Mouse (Mus musculus): Measurements from ENCODE around the gene Il17re. TPM values are rescaled to one million over a fixed set of nuclear protein-coding genes. Genes with fewer than 3 reads are reported as not detected.

Il17re gene
- polyA plus RNA-seq, 1 experiment from 2014 or later, result 0.09 TPM

DNA sequence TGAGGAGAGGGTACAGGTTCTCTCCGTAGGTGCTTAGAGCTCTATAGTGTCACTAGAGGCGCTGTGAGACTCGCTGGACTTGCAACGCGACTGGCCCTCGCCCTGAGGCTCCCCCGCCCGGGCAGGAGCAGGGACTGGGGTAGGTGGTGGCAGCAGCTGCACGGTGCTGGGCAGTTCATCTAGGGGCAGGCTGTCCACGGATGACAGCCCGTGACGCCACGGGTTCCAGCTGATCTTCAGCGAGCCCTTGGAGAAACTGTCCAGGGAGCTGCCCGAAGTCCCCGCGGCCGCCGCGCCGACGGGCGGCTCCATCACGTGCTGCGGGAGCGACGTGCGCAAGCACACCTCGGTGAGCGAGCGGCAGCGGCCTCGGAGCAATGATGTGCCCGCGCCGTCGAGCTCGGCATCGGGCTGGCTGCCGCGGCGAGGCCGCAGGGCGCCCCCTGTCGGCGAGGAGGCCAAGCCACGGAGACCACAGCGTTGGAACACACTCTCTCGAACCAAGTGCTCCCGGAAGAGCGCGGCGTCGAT, 36.0 kb downstream of the Il17re start:
- WGBS, result under 1% methylated on average over 54 of the region's 54 CpGs
- Histone ChIP-seq H3K9ac (no peak overlapping the region), H3K36me3 (peaks cover 30% of the 10 kb centered on the region), H3K27ac (replicated peaks) (no peak overlapping the region; the same call in 1 of the 2 replicates), H3K4me2 (peak overlapping the region; percentile 55), H3K4me1 (replicated peaks) (peaks cover 15% of the 10 kb centered on the region), H3K27me3 (0 out of 2 replicates have a peak, but pooled peaks cover 5% of the 10 kb centered on the region), H3K9me3 (no peaks in the 10 kb centered on the region), H3K4me3 (peak overlapping the region; percentile 33)
- peak; percentile 78 for ATAC-seq (ENCODE audit: low FRiP score, low read depth)

DNA sequence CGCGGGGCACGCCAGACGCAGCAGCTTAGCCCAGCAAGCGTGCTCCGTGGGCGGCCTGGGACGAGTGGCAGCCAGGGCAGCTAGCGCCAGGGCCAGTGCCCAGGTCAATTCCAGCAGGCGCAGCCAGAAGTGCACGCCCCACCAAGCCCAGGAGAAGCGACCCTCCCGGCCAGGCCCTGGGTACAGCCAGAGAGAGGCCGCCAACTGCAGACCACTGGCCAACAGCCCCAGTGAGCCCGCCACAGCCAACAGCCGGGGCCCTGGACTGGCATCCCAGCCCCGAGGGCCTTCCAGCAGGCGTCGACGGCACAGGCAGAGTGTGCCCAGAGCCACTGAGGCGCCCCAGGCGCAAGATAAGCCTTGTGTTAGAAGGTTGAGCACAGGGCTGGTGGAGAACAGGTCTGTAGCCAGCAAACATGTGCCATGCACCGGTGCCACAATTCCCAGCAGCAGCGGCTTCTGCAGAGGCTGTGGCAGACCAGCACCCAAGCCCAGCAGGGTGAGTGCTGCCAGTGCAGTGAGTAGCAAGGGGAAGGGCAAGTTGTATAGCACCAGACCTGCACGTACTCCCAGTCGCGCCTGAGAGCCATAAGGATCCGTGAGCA, 36.9 kb downstream of the Il17re start:
- H3K27ac ChIP-seq (replicated peaks), result no peak overlapping the region
- H3K4me1 ChIP-seq (replicated peaks), result peaks cover 15% of the 10 kb centered on the region
- H3K9ac ChIP-seq, result no peak overlapping the region
- no peaks in the 10 kb centered on the region for H3K9me3 ChIP-seq
- H3K36me3 ChIP-seq, result peaks cover 22% of the 10 kb centered on the region
- 0 out of 2 replicates have a peak, but pooled peaks cover 5% of the 10 kb centered on the region for H3K27me3 ChIP-seq
- peak overlapping the region; percentile 55 for H3K4me2 ChIP-seq
- ATAC-seq (ENCODE audit: low FRiP score, low read depth), result peak; percentile 17; the same call in 1 of the 2 replicates
- H3K4me3 ChIP-seq, result peak overlapping the region; percentile 33; the same call in 1 of the 2 replicates
- WGBS, result 55% methylated on average over 28 of the region's 28 CpGs

DNA sequence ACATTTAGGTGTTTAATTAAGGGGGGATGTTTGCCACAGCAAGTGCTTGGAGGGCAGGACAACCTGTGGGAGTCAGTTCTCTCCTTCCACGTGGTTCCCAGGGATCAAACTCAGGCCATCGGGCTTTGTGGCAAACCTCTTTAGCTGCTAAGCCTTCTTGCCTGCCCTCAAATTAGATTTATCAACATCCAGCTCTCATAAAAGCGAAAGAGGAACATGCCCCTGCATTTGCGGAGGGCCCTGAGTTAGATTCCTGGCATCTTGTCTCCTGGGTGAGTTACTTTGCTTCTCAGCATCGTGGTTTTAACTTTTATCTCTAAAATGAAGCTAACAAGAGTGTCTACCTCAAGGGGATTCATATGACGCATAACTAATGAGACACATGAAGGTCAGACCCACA, 41.1 kb downstream of the Il17re start:
- H3K9ac ChIP-seq, result no peak overlapping the region
- peaks cover 22% of the 10 kb centered on the region for H3K4me1 ChIP-seq (replicated peaks)
- H3K27me3 ChIP-seq, result 0 out of 2 replicates have a peak, but pooled peaks cover 5% of the 10 kb centered on the region
- H3K4me2 ChIP-seq, result no peak overlapping the region
- WGBS, result 81% methylated on average over 6 of the region's 6 CpGs
- ATAC-seq (ENCODE audit: low FRiP score, low read depth), result no peak
- H3K9me3 ChIP-seq, result no peaks in the 10 kb centered on the region
- no peak overlapping the region for H3K27ac ChIP-seq (replicated peaks)
- no peaks in the 10 kb centered on the region for H3K36me3 ChIP-seq
- no peak overlapping the region for H3K4me3 ChIP-seq

DNA sequence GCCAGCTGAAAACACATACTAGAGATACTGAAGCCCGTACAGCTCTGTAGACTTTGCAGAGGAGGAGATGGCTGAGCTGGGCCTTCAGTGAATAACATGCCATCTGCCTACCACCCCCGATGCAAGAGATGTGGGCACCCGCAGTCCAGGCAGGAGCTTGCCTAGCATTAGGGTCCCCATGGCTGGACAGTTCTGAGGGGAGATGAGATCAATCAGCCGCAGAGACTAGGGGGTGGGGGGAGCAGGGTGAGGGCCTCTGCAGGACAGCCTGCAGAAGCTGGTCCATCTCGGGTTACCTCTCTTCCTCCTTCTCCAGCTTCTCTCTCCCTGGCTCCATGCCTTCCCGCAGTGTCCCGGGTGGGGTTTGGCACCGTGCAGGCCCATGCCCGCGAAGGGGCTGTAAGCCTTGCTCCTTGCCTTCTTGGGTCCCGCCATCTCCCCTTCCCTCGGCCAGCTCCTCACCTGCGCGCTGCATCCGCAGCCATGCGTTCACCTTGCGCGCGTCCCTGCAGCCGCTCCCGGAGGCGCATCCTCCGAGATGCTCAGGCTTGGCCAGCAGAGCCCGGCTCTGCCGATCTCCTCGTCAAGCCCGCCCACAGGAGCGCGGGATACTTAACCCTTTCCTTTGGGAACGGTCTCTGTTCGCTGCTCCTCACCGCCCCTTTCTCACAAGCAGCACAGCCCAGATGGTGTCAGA, 43.3 kb downstream of the Il17re start, which contains the start of gene Prrt3:
Gene Prrt3, minus strand, starts transcription at position 544 of the 697 bp plus-strand sequence.
- Histone ChIP-seq H3K9me3 (no peaks in the 10 kb centered on the region), H3K36me3 (no peaks in the 10 kb centered on the region), H3K4me1 (replicated peaks) (peaks cover 9% of the 10 kb centered on the region), H3K4me3 (peak within 1 kb of the TSS; percentile 53), H3K27ac (replicated peaks) (peak within 1 kb of the TSS; percentile 75), H3K4me2 (peak within 1 kb of the TSS; percentile 62), H3K9ac (peak within 1 kb of the TSS; percentile 68), H3K27me3 (no peaks in the 10 kb centered on the region)
- peak; percentile 89 for ATAC-seq (ENCODE audit: low FRiP score, low read depth)
- WGBS, result 1% methylated on average over 32 of the region's 32 CpGs

- H3K9me3 ChIP-seq, result no peaks in the 10 kb centered on the region
- no peak overlapping the region for H3K27ac ChIP-seq (replicated peaks)
- H3K4me2 ChIP-seq, result no peak overlapping the region
- ATAC-seq (ENCODE audit: low FRiP score, low read depth), result no peak
- no peaks in the 10 kb centered on the region for H3K27me3 ChIP-seq
- H3K9ac ChIP-seq, result no peak overlapping the region
- 70% methylated on average over 2 of the region's 2 CpGs for WGBS
- H3K4me1 ChIP-seq (replicated peaks), result peaks cover 9% of the 10 kb centered on the region
- no peaks in the 10 kb centered on the region for H3K36me3 ChIP-seq
- H3K4me3 ChIP-seq, result no peak overlapping the region
Observed at GRCm38 (mm10) chr6:113502801-113503200, 44.5 kb downstream of the Il17re start.

DNA sequence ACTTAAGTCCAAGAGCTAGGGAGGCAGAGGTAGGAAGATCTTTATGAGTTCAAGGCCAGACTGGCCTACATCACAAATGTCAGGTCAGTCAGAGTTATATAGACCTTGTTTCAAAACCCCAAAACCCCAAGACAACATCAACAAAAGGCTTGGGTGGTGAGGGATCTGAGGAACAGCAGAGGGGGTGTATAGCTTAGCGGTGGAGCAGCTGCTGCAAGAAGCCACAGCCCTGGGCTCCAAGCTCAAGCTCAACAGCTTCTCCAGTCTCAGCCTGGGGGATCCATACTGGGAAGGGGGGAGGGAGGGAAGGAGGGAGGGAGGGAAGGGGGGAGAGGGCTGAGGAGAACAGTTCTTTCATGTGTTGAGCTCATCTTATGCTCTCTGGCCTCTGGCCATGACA, 47.4 kb downstream of the Il17re start:
- no peaks in the 10 kb centered on the region for H3K9me3 ChIP-seq
- no peak for ATAC-seq (ENCODE audit: low FRiP score, low read depth)
- no peak overlapping the region for H3K27ac ChIP-seq (replicated peaks)
- H3K4me1 ChIP-seq (replicated peaks), result peaks cover 6% of the 10 kb centered on the region
- no peak overlapping the region for H3K4me3 ChIP-seq
- H3K4me2 ChIP-seq, result no peak overlapping the region
- H3K27me3 ChIP-seq, result no peaks in the 10 kb centered on the region
- no peaks in the 10 kb centered on the region for H3K36me3 ChIP-seq
- 73% methylated on average over 1 of the region's 1 CpGs for WGBS
- H3K9ac ChIP-seq, result no peak overlapping the region

DNA sequence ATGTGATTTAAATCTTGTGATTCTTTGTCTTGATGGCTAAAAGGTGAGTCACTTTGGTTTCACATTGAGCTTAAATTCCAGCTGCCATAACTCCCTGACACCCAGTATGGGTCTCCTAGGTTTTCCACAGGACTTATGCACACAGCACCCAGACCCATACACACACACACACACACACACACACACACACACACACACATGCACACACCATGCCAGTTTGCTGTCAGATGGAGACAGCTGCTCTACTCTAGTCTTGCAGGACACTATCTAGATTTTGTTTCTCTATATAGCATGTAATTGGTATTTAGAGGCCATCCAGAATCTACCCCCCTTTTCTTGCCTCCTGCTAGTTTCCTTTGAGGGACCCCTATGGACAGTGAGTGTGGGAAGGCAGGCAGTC, 48.8 kb downstream of the Il17re start:
- Histone ChIP-seq H3K27me3 (no peaks in the 10 kb centered on the region), H3K36me3 (peaks cover 2% of the 10 kb centered on the region; the same call in 1 of the 2 replicates), H3K27ac (replicated peaks) (no peak overlapping the region), H3K9me3 (no peaks in the 10 kb centered on the region), H3K9ac (no peak overlapping the region), H3K4me2 (no peak overlapping the region), H3K4me1 (replicated peaks) (no peaks in the 10 kb centered on the region; the same call in 1 of the 2 replicates), H3K4me3 (no peak overlapping the region)
- no peak for ATAC-seq (ENCODE audit: low FRiP score, low read depth)

DNA sequence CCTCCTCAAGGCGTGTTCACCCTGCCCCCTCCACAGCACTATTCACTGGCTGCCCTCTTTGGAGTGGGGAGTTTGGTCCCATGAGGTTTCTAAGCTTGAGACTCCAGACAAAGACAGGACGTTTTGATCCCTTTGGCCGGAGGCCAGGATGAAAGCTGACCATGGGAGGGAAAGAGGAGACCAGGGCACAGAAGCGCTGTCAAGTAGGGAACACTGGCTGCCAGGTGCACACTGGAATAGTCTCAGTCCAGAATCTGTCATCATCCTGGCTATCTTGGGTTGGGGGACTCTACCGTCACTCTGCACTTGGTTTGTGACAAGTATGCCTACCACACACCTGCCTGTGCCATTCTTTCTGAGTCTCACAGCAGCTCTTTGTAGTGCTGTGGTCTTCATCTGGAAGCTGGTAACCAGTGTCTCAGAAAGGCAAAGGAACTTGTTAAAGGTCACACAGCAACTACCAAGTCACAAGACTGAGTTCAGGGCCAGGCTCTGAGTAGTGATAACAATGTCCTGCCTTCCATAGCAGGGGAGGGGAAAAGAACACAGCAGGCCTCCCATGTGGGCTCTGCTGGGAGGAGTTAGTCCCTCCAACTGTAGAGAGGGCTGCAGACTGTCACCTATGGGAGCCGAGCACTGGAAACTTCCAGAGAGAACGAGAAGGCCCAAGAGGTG, 50.1 kb downstream of the Il17re start:
- WGBS, result 62% methylated on average over 7 of the region's 7 CpGs

DNA sequence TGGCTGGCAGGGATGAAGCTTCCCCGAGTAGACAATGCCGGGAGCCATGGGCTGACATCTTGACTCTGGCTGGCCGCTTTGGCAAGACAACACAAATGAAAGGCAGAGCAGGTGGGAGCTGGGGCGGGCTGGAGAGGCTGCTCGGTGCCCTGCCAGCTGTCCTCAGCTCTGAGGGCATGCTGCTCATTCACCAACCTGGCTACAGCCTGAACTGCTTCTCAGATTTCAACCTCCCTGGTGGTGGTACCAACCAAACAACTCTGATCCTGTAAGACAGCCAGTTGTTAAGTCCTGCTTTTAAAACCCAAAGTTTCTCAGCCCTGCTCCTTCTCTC, 50.6 kb downstream of the Il17re start:
- no peak for ATAC-seq (ENCODE audit: low FRiP score, low read depth)
- Histone ChIP-seq H3K4me1 (replicated peaks) (no peaks in the 10 kb centered on the region), H3K4me3 (no peak overlapping the region), H3K27me3 (no peaks in the 10 kb centered on the region), H3K4me2 (no peak overlapping the region), H3K27ac (replicated peaks) (no peak overlapping the region), H3K9ac (no peak overlapping the region), H3K36me3 (peaks cover 11% of the 10 kb centered on the region), H3K9me3 (no peaks in the 10 kb centered on the region)
- WGBS, result 37% methylated on average over 5 of the region's 5 CpGs

More for the DNA sequence above, 50.1 kb downstream of the Il17re start:
- Histone ChIP-seq H3K4me1 (replicated peaks) (no peaks in the 10 kb centered on the region), H3K9ac (no peak overlapping the region), H3K36me3 (peaks cover 6% of the 10 kb centered on the region), H3K27ac (replicated peaks) (no peak overlapping the region), H3K4me3 (no peak overlapping the region), H3K4me2 (no peak overlapping the region), H3K27me3 (no peaks in the 10 kb centered on the region), H3K9me3 (no peaks in the 10 kb centered on the region)
- ATAC-seq (ENCODE audit: low FRiP score, low read depth), result 0 out of 2 replicates have a peak, but pooled peaks have one; percentile 42

DNA sequence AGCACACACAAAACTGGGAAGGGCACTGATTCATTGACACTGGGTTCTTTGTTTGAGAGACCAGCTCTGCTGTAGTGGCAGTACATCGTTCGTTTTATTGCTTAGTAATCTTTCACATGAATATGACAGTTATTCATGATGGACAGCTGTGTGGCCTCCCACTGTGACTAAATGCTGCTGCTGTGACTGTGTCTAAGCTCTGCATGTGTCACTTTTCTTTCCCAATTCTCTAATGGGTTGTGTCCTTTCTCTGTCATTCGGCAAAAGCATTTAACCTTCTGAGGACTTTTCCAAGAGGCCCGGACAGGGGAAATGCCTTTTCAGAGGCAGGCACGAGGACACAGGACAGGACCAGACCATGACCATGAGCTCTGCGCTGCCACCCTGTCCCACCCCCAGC, 55.7 kb downstream of the Il17re start:
- WGBS, result 92% methylated on average over 6 of the region's 6 CpGs
- Histone ChIP-seq H3K4me2 (no peak overlapping the region), H3K4me3 (no peak overlapping the region), H3K27ac (replicated peaks) (no peak overlapping the region), H3K4me1 (replicated peaks) (no peaks in the 10 kb centered on the region), H3K9me3 (no peaks in the 10 kb centered on the region), H3K27me3 (no peaks in the 10 kb centered on the region), H3K36me3 (peaks cover 62% of the 10 kb centered on the region), H3K9ac (no peak overlapping the region)
- ATAC-seq (ENCODE audit: low FRiP score, low read depth), result no peak

DNA sequence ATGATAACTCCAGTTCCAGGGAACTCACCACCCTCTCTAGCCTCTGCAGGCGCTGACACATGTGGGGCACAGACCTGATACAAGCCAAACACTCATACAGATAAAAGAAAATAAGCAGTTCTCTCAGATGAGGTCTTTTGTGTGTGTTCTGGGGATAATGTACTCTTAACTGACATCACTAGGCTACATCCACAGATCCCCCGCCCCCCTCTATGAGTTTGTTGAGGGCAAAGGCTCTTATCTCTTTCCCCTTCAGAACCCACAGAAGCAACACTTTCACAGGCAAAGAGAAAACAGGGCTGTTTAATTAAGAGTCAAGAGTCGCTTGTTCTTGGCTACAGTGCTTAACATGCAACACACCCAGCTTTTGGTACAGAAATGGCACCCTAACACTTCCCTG, 56.3 kb downstream of the Il17re start:
- Histone ChIP-seq H3K27me3 (no peaks in the 10 kb centered on the region), H3K9me3 (no peaks in the 10 kb centered on the region), H3K4me3 (no peak overlapping the region), H3K4me2 (no peak overlapping the region), H3K36me3 (peaks cover 68% of the 10 kb centered on the region), H3K9ac (no peak overlapping the region), H3K27ac (replicated peaks) (no peak overlapping the region), H3K4me1 (replicated peaks) (no peaks in the 10 kb centered on the region)
- 97% methylated on average over 3 of the region's 3 CpGs for WGBS
- no peak for ATAC-seq (ENCODE audit: low FRiP score, low read depth)

Data from hindbrain, embryonic 15.5 days (tissue).